Mouse (Mus musculus) lung, adult 2 months (tissue): ENCODE data around the gene Pgm1. TPM values are rescaled to one million over a fixed set of nuclear protein-coding genes. Genes with fewer than 3 reads are reported as not detected.

Experiments used
- DNase-seq: peaks from one replicate; pipeline ENCODE4 v3.0.0; 2022
- H3K4me1 ChIP-seq: fragments of 200-500 bp; 2 replicates; pipeline ENCODE4 v1.6.1; 2011; ENCODE audit warnings: low read length; ENCODE audit not compliant: control insufficient read depth, insufficient read depth
- H3K4me3 ChIP-seq: fragments of 200-500 bp; replicated peaks from 2 replicates; pipeline ENCODE3; 2011; ENCODE audit warnings: low read depth, mild to moderate bottlenecking, control low read depth, low read length; ENCODE audit errors: extremely low read depth
- CTCF ChIP-seq: fragments of 200-500 bp; IDR thresholded peaks from 2 replicates; pipeline ENCODE4 v1.5.1; 2011; ENCODE audit warnings: mild to moderate bottlenecking, low read length, control low read depth; ENCODE audit not compliant: insufficient read depth
- POLR2A ChIP-seq: fragments of 200-500 bp; IDR thresholded peaks from 2 replicates; pipeline ENCODE4 v1.6.1; 2011; ENCODE audit warnings: low read depth, mild to moderate bottlenecking, control low read depth, low read length, borderline replicate concordance; ENCODE audit errors: extremely low read depth
- WGBS: fragments of 180-500 bp; shearing (Covaris S2); methylation state at CpG from one replicate; pipeline ENCODE4 v1.1.7; 2018; 5-methylcytosine and 5-hydroxymethylcytosine counted together
- polyA plus RNA-seq: library from polyadenylated mRNA; depleted of rRNA; stranded (reverse); fragments of >200 nt; gene quantifications from 2 replicates; pipeline ENCODE4 v1.2.3, GENCODE M21; 2012

The Pgm1 gene
- polyA plus RNA-seq, 1 experiment, result 45.2 TPM

GRCm38 (mm10) chr4:100001806-100002205 lies 72.6 kb downstream of the Pgm1 start:
- Histone ChIP-seq H3K4me3 (no peak overlapping the region), H3K4me1 (no peaks in the 10 kb centered on the region)
- WGBS, result 66% methylated on average over 7 of the region's 7 CpGs
- DNase-seq, result no peak
- no peak for TF ChIP-seq CTCF

- 57% methylated on average over 7 of the region's 7 CpGs for WGBS
- Histone ChIP-seq H3K4me1 (0 out of 2 replicates have a peak, but pooled peaks cover 2% of the 10 kb centered on the region), H3K4me3 (no peak overlapping the region)
- no peak for DNase-seq
- TF ChIP-seq POLR2A, result no peak
- no peak for TF ChIP-seq CTCF
Measured at GRCm38 (mm10) chr4:100007721-100008120, 78.5 kb downstream of the Pgm1 start.

GRCm38 (mm10) chr4:100008371-100009090 lies 79.3 kb downstream of the Pgm1 start:
- H3K4me3 ChIP-seq, result no peak overlapping the region
- H3K4me1 ChIP-seq, result 0 out of 2 replicates have a peak, but pooled peaks cover 2% of the 10 kb centered on the region
- TF ChIP-seq POLR2A (no peak), CTCF (peak; percentile 75)
- 45% methylated on average over 5 of the region's 5 CpGs for WGBS
- peak; percentile 44 for DNase-seq

GRCm38 (mm10) chr4:100009211-100009678 lies 80.0 kb downstream of the Pgm1 start:
- no peak for DNase-seq
- no peak overlapping the region for H3K4me3 ChIP-seq
- 61% methylated on average over 8 of the region's 8 CpGs for WGBS
- TF ChIP-seq POLR2A (no peak), CTCF (no peak)
- 0 out of 2 replicates have a peak, but pooled peaks cover 2% of the 10 kb centered on the region for H3K4me1 ChIP-seq

- H3K4me3 ChIP-seq, result no peak overlapping the region
- no peak for DNase-seq
- H3K4me1 ChIP-seq, result 0 out of 2 replicates have a peak, but pooled peaks cover 2% of the 10 kb centered on the region
- no peak for TF ChIP-seq POLR2A
- 94% methylated on average over 3 of the region's 3 CpGs for WGBS
Measured at GRCm38 (mm10) chr4:100010916-100011315, 81.7 kb downstream of the Pgm1 start.

GRCm38 (mm10) chr4:100011563-100011962 lies 82.3 kb downstream of the Pgm1 start:
- Histone ChIP-seq H3K4me3 (no peak overlapping the region), H3K4me1 (0 out of 2 replicates have a peak, but pooled peaks cover 2% of the 10 kb centered on the region)
- TF ChIP-seq POLR2A (no peak), CTCF (no peak)
- WGBS, result 78% methylated on average over 3 of the region's 3 CpGs
- DNase-seq, result no peak

- TF ChIP-seq POLR2A (no peak), CTCF (no peak)
- WGBS, result 77% methylated on average over 8 of the region's 8 CpGs
- no peak for DNase-seq
- Histone ChIP-seq H3K4me1 (0 out of 2 replicates have a peak, but pooled peaks cover 2% of the 10 kb centered on the region), H3K4me3 (no peak overlapping the region)
Measured at GRCm38 (mm10) chr4:100012361-100013035, 83.3 kb downstream of the Pgm1 start.

- no peak for DNase-seq
- no peak for TF ChIP-seq POLR2A
- TF ChIP-seq CTCF, result no peak
- Histone ChIP-seq H3K4me3 (no peak overlapping the region), H3K4me1 (0 out of 2 replicates have a peak, but pooled peaks cover 2% of the 10 kb centered on the region)
- 75% methylated on average over 3 of the region's 3 CpGs for WGBS
Measured at GRCm38 (mm10) chr4:100027773-100028172, 98.6 kb downstream of the Pgm1 start.

- WGBS, result 6% methylated on average over 3 of the region's 3 CpGs
- TF ChIP-seq CTCF (peak; percentile 66), POLR2A (no peak)
- Histone ChIP-seq H3K4me3 (no peak overlapping the region), H3K4me1 (0 out of 2 replicates have a peak, but pooled peaks cover 2% of the 10 kb centered on the region)
- DNase-seq, result peak; percentile 61
Measured at GRCm38 (mm10) chr4:100028641-100029040, 99.4 kb downstream of the Pgm1 start.
